Mouse (Mus musculus) myocyte (in vitro differentiated cells): ENCODE data around the gene Tmem56.

Experiments
- CEBPB ChIP-seq: IDR thresholded peaks from 2 replicates; pipeline ENCODE4 v1.6.1; 2011; ENCODE audit warnings: mild to moderate bottlenecking, moderate library complexity; ENCODE audit not compliant: poor library complexity, insufficient read depth, severe bottlenecking
- E2F4 ChIP-seq: IDR thresholded peaks from one replicate; pipeline ENCODE4 v1.6.1; 2011; ENCODE audit warnings: mild to moderate bottlenecking, control low read depth, moderate library complexity; ENCODE audit not compliant: insufficient read depth
- MAX ChIP-seq: IDR thresholded peaks from one replicate; pipeline ENCODE4 v1.6.1; 2011; ENCODE audit warnings: low read depth, mild to moderate bottlenecking, control low read depth
- MYOD1 ChIP-seq, 3 experiments: IDR thresholded peaks; one replicate each; pipeline ENCODE4 v1.6.1; 2011; ENCODE audit warnings: control low read depth in 2 of 3, low read depth in 2 of 3, mild to moderate bottlenecking in 2 of 3, moderate library complexity in 1 of 3; ENCODE audit not compliant: insufficient read length in 2 of 3, control insufficient read depth in 1 of 3
- MYOG ChIP-seq, 3 experiments: IDR thresholded peaks; one replicate each; pipeline ENCODE4 v1.6.1; 2011; ENCODE audit warnings: control low read depth in 2 of 3, low read depth in 2 of 3, mild to moderate bottlenecking in 2 of 3; ENCODE audit not compliant: insufficient read length in 2 of 3, control insufficient read depth in 1 of 3, insufficient read depth in 1 of 3
- POLR2A ChIP-seq: IDR thresholded peaks from one replicate; pipeline ENCODE4 v1.6.1; 2011; ENCODE audit warnings: low read depth, mild to moderate bottlenecking, control low read depth, moderate library complexity; ENCODE audit not compliant: insufficient read length
- POLR2AphosphoS2 ChIP-seq: IDR thresholded peaks from one replicate; pipeline ENCODE4 v1.6.1; 2011; ENCODE audit warnings: low read depth, control low read depth; ENCODE audit not compliant: insufficient read length
- REST ChIP-seq: IDR thresholded peaks from one replicate; pipeline ENCODE4 v1.6.1; 2011; ENCODE audit warnings: mild to moderate bottlenecking, control low read depth, moderate library complexity; ENCODE audit not compliant: insufficient read depth, insufficient read length
- SRF ChIP-seq: IDR thresholded peaks from one replicate; pipeline ENCODE4 v1.6.1; 2011; ENCODE audit warnings: low read depth; ENCODE audit not compliant: control insufficient read depth, insufficient read length
- TCF12 ChIP-seq: IDR thresholded peaks from one replicate; pipeline ENCODE4 v1.6.1; 2011; ENCODE audit warnings: mild to moderate bottlenecking, control low read depth; ENCODE audit not compliant: poor library complexity, insufficient read depth, severe bottlenecking
- TCF3 ChIP-seq: IDR thresholded peaks from one replicate; pipeline ENCODE4 v1.6.1; 2011; ENCODE audit warnings: low read depth, control low read depth; ENCODE audit not compliant: insufficient read length
- USF1 ChIP-seq: IDR thresholded peaks from one replicate; pipeline ENCODE4 v1.6.1; 2011; ENCODE audit warnings: low read depth, mild to moderate bottlenecking, control low read depth, moderate library complexity

DNA sequence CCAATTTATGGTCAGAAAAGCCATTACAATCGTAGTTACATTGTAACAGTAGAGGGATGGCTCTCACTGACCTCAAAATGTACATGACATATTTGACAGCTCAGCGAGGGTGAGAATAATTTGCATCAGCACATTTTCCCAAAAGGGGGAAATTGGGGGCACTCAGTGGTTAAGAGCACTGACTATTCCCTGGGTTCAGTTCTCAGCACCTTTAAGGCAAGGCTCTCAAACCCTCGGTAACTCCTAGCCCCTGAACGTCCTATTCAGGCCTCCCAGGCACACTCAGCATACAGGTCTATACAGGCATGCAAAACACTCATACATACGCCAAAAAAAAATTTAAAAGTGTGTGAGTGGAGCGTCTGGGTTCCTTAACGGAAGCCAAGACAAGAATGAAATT lies 112.3 kb downstream of the Tmem56 start:
- no peak for TF ChIP-seq POLR2A
- TF ChIP-seq USF1, result no peak
- TF ChIP-seq MYOG (IDR thresholded peaks at IDR 0.05; ENCODE audit: control insufficient read depth in 1 of 3, insufficient read depth in 1 of 3, insufficient read length in 2 of 3, low read depth in 2 of 3), result no peak
- no peak for TF ChIP-seq MAX
- TF ChIP-seq POLR2AphosphoS2, result no peak
- no peak for TF ChIP-seq CEBPB
- TF ChIP-seq E2F4, result no peak
- TF ChIP-seq MYOD1 (IDR thresholded peaks at IDR 0.05; ENCODE audit: control insufficient read depth in 1 of 3, insufficient read length in 2 of 3, low read depth in 2 of 3), result no peak
- TF ChIP-seq TCF12, result no peak
- no peak for TF ChIP-seq REST
- no peak for TF ChIP-seq TCF3
- no peak for TF ChIP-seq SRF
